Mouse (Mus musculus): ENCODE data around the gene Arhgap24.

Gene Arhgap24

DNA sequence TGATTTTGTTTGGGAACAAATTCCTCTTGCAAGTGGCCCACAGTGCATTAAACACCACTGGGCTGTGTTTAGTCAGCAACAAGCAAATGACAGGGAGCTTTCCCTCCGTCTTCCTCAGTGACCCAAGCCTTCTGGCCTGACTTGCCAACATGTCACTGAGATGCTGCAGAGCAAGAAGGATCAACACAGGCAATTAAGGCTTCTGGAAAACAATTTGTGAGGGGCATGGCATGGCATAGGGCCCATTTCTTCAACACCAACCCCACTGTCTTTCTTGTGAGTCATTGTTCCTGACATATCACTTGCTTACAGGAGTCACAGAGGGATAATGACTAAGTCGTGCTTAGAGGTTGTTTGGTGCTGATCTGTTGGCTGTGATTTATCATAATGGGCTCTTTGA lies 196.0 kb downstream of the Arhgap24 start:
- no peak for DNase-seq

DNA sequence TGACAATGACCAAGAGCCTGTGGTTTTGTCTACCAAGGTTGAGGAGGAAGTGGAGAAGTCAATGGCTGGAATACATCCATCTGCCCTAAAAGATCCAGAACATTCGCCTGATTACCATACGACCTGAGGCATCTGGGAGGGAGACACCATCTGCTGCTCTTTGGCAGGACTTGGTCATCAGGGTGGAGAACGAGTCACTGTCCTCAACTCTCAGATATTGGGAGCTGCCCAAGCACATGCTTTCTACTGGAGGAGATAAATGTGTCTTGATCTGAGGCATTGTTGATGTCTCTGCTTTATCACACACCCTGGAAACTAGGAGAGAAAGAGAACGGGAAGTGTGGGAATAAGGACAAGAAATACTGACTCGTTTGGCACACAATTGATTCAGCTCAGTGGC lies 206.5 kb downstream of the Arhgap24 start:
- DNase-seq = no peak

DNA sequence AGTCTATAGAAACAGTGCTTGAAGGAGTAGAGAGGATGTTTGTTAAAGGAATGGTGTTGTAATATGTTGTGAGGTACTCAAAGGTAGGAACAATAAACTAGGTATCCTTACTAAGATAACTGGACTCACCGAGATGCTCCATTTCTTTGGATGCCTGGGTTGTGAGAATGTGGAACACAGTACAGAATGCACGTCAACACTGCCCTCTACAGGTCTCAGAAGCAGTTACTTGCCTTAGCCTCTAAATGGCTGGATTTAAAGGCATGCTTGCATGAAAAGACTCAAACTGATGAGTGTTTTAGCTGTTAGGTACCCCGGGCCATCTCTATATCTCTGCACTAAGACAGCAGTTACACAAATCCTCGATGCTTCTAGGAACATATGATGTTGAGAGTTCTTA lies 211.3 kb downstream of the Arhgap24 start:
- peak; percentile 6 to 9 for DNase-seq

DNA sequence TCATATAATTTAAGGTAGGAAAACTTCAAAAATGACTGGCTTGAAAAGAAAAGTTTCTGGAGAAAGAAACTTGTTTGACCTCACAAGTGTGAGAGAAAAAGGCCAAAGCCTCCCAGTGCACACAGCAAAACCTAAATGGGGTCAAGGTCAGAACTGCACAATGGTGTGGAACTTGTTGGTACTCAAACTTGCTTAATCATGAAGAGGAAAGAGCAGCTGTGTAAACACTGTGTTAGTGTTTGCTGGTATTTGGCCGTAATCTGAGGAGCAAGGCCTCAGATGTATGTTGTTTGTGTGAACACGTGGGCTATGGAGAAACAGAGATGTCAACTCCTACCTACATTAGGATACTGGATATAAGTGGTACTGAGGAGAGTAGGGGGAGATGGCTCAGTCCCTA lies 212.0 kb downstream of the Arhgap24 start:
- no peak for DNase-seq

DNA sequence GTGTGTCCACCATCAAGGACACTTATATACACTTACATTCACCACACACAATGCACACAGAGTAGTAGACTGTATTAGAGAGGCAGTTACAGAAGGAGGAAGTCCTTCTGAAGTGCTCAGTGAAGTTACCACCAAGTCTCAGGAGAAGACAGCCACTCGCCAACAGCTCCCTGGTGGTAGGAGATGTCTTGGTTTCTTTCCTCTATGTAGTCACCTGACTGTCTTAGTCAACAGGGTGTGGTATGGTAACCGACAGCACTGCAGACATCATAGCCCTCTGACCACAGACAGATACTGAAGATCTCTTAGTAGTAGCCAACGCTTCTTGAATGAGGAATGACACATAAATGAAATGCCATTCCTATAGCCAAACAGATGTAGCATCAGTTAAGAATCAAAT lies 212.7 kb downstream of the Arhgap24 start:
- DNase-seq = no peak

GRCm38 (mm10) chr5:102697784-102698183 lies 216.6 kb downstream of the Arhgap24 start:
- DNase-seq = no peak

- no peak for DNase-seq
Observed at GRCm38 (mm10) chr5:102698396-102698795, 217.2 kb downstream of the Arhgap24 start.

DNA sequence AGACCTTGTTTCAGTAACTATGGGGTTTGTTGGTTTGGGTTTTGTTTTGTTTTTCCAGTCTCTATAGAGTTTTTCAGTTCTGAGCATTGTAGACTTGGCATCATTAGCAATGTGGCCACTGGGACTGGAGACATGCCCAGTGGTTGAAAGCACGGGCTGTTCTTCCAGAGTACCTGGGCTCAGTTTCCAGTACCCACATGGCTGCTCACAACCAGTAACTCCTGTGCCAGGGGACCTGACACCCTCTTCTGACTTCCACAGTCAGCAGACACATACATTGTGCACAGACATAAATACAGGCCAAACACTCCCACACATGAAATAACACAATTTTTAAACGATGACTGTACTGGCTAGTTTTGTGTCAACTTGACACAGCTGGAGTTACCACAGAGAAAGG lies 217.7 kb downstream of the Arhgap24 start:
- no peak for DNase-seq

GRCm38 (mm10) chr5:102702581-102702980 lies 221.4 kb downstream of the Arhgap24 start:
- no peak for DNase-seq

DNA sequence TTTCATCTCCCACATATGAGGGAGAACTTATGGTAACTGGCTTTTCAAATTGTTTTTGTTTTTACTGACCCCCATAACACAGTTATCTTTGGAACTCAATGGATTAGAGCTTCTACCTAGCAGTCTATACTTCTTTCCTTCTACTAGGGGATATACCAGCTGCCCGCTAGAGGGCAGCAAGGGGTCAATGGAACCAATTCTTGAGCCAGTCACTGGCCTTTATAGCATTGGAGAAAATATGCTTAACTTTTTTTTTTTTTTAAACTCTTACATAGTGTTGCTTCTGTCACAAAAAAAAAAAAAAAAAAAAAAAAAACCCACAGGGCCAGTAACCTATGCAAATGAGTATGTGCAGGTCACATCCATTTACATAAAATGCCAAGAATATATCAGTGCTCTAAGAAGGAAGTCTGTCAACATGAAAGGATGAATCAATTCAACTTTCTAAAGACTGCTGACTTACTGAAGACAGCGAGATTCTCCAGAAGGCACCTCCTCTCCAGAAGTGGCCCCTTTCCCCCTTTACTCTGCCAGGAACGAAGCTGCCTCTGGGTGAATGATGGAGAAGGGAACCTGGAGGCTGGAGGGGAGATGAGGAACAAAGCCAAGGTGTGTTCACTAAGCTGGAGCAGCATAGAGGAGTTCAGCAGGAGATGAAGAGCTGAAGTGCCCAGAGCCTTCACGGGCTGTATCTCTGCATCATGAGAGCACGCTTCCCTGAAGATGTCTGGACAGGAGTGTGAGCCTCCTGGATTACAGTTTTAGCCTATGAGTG lies 222.3 kb downstream of the Arhgap24 start:
- peak; percentile 17 to 32 for DNase-seq

GRCm38 (mm10) chr5:102705170-102705569 lies 224.0 kb downstream of the Arhgap24 start:
- no peak for DNase-seq

- no peak for DNase-seq
Observed at GRCm38 (mm10) chr5:102710336-102710735, 229.1 kb downstream of the Arhgap24 start.

GRCm38 (mm10) chr5:102719368-102719972 lies 238.3 kb downstream of the Arhgap24 start:
- no peak for DNase-seq

DNA sequence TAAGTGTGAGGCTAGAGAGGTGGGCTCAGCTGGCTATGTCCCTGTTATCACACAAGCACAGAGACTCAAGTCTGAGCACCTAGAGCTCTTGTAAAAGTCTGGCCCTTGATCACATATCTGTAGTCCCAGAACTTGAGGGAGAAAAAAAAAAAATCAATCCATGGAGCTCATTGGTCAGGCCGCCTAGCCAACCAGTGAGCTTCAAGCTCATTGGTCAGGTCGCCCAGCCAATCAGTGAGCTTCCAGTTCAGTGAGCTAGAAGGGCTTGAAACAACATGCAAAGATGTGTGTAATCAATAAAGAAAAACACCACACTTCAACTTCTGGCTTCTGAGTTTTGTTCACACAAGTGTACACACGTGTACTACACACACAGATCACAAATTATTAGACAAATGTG lies 242.4 kb downstream of the Arhgap24 start:
- DNase-seq = no peak

GRCm38 (mm10) chr5:102724813-102725348 lies 243.7 kb downstream of the Arhgap24 start:
- DNase-seq = no peak

DNA sequence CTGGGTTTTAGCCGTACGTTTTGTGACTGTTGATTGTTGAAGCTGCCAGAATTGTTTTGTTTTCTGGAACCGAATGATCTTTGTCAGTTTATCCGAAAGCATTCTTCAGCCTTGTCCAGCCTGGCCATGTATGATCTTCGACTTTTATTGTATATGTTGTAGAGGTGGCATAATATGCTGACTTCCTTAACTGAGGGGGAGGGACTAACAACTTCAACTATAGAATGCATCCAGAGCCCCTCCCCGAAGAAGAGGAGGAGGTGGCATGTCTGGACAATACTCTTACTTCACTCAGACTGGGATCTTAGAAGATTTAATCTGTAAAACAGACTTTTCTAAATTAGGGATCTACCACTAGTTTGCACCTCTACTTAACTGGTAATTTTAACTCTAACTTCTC lies 244.2 kb downstream of the Arhgap24 start:
- DNase-seq = no peak

- no peak for DNase-seq
Observed at GRCm38 (mm10) chr5:102726985-102727384, 245.8 kb downstream of the Arhgap24 start.

- no peak for DNase-seq
Observed at GRCm38 (mm10) chr5:102728531-102728930, 247.3 kb downstream of the Arhgap24 start.

DNA sequence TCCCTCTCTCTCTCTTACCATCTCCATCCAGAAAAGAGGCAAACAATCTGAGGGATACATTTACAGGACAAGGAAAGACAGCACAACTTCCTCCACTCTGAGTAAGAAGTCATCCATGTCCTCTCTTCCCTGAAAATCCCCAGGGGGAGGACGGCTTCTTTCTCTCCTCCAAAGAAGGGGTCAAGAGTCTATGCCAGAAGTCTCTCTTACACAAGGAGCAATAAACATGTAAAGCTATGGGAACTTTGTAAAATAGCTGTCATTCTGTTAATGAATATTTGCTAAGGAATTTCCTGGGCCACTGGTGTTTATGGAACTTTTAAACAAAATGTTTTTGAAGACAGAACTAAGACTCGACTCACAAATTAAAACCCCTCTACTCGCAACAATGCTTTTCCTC lies 248.3 kb downstream of the Arhgap24 start:
- DNase-seq = no peak

DNA sequence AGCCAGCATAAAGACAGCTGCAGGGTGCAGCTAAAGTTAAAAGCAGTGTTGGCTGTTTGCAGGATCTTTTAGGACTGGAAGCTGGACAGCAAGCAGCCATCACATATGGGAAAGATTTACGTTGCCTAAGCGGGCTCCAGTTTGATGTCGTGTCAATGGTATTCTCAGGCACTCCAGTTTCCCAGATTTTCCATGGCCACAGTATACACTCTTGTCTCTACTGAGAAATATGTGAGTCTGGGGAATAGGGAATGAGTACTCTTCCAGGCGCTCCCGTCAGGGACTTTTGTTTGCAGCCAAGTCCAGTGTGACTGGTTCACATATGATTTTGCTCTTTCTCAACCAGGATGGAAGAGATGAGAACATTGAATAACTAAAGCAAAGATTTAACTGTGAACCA lies 254.9 kb downstream of the Arhgap24 start:
- DNase-seq = no peak

- DNase-seq = no peak
Observed at GRCm38 (mm10) chr5:102742554-102743255, 261.5 kb downstream of the Arhgap24 start.

DNA sequence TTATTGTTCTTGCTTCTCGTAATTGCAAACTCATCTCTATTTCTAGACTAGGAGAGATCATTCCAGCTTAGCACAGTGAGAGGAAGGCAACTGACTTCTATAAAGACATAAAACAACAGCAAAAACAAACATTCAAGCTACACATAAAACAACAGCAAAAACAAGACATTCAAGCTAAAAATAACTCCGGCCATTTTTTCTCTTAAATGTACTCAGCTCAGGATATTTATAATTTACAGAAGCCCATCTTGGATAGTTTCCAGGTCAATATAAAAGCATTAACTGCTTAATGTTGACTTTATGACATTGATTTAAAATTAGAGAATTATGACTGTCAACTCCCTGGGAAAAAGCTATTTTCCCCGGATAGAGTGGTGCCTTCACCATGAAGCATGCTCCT lies 262.2 kb downstream of the Arhgap24 start:
- no peak for DNase-seq

DNA sequence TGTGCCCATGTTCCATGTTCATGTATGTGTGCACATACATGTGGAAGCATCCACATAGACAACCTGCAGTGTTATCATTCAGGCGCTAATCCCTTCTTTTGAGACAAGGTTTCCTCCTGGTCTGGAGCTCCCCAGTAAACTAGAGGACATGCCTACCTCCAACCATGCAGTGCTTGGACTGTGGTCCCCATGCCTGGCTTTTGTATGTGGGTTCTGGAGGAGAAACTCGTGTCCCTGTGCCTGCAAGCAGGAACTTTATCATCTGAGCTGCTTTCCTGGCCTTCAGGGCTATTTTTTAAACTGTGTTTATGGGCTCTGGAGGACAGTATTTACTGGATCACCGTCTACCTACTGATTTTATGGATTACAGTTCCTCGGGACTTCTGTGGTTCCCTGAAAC lies 262.9 kb downstream of the Arhgap24 start:
- DNase-seq = no peak

- DNase-seq = no peak
Observed at GRCm38 (mm10) chr5:102748146-102748545, 267.0 kb downstream of the Arhgap24 start.
